Mouse (Mus musculus) liver, embryonic 14.5 days (tissue): ENCODE results near the gene Tlr9.

ENCODE experiments used
- CTCF ChIP-seq: IDR thresholded peaks from 2 replicates; pipeline ENCODE4 v1.5.1; 2016; ENCODE audit warnings: antibody characterized with exemption, low read depth, control low read depth
- EP300 ChIP-seq: IDR thresholded peaks from 2 replicates; pipeline ENCODE4 v1.6.1; 2016; ENCODE audit warnings: antibody characterized with exemption, low read depth

- TF ChIP-seq CTCF (no peak), EP300 (no peak)
These were observed 13.9 kb downstream of the Tlr9 start for GRCm38 (mm10) chr9:106236156-106236817.
